Mouse (Mus musculus) frontal cortex, adult 2 months (tissue): Measurements from ENCODE around the gene Madcam1. TPM values are rescaled to one million over a fixed set of nuclear protein-coding genes. Genes with fewer than 3 reads are reported as not detected.

ENCODE experiments used
- DNase-seq, 2 experiments: peaks; one replicate each; pipeline ENCODE4 v3.0.0; 2022; ENCODE audit warnings: low spot score in 1 of 2; ENCODE audit errors: extremely low spot score in 1 of 2
- polyA plus RNA-seq: library from polyadenylated mRNA; depleted of rRNA; stranded (reverse); fragments of >200 nt; gene quantifications from 2 replicates; pipeline ENCODE4 v1.2.3, GENCODE M21; 2012; rRNA removed

The Madcam1 gene
- polyA plus RNA-seq, 1 experiment, result not detected

DNA sequence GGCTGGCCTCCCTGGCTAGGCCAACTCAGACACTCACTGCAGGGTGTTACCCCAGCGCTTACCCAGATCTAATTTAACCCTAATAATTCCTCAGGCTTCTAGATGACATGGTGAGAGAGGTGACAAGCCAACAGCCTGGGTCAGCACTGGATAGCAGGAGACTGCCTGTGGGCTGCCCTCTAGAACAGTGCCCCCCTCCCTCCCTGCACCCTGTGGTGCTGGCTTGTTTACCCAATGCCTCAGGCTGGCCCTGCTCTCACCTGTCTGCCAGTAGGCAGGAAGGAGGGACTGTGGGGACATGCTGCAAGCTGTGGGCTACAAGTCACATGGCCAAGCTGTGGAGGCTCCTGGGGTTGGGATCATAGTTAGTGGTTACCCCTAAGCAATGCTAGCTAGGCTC lies 42.8 kb downstream of the Madcam1 start:
- DNase-seq, result no peak

DNA sequence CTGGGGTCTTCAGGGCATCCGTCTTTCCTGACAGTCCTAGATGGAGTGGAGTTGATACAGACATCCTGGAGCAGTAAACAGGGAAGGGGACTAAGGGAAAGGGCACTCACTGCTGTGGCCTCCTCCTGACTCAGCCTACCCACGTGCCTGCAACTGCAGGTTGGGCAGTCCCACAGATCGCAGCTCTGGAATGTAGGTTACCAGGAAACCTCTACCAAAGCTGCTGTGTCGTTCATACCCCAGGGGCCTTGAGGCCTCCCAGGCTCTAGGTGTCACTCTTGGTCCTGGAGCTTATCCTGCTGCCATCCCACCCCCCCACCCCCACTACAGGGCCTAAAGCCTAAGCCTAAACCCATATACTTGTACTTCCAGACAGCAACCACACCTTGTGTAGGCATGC lies 43.4 kb downstream of the Madcam1 start:
- no peak for DNase-seq

DNA sequence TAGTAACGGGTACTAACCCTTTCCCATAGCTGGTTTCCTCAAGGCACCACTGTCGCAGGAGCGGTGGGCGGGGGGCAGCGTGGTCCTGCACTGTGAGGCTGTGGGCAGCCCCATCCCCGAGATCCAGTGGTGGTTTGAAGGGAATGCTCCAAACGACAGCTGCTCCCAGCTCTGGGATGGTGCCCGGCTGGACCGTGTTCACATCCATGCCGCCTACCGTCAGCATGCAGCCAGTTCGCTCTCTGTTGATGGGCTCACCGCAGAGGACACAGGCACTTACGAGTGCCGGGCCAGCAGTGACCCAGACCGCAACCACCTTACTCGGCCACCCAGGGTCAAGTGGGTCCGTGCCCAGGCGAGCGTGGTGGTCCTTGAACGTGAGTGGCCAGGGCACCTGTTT lies 44.3 kb downstream of the Madcam1 start:
- no peak for DNase-seq

DNA sequence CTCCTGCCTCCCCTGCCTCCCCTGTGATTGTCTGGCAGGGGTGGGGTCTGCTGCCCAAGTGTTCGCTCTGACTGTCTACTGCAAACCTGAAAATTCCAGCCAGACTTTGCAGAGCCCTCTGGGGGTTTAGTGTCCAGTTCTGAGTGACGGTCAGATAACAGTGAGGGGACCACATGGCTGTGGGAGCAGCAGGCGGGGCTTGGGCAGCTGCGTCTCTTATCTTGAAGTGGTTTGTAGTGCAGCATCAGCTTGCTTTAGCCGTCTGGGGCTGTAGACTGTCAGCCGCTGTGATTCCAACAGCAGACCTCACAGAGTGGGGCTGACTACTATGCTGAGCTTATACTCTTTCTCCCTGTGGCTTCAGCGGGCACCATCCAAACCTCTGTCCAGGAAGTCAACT lies 44.9 kb downstream of the Madcam1 start:
- DNase-seq, result no peak

DNA sequence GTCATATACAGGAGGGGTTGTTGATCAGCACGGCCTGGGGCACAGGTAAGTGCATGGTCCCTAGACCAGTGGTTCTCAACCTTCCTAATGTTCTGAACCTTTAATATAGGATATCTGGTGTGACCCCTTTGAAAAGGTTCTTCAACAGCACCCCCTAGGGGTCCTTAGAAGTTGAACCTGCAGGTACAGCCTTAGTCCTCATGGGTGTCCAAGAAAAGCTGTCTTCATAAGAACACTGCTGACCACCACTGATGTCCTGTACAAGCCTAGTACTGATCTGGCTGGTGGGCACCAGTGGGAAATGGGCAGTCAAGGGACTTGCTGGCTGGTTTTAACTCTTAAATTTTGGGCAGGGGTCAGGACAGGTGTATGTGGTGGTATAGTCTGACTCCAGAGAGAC lies 47.7 kb downstream of the Madcam1 start:
- no peak for DNase-seq

DNA sequence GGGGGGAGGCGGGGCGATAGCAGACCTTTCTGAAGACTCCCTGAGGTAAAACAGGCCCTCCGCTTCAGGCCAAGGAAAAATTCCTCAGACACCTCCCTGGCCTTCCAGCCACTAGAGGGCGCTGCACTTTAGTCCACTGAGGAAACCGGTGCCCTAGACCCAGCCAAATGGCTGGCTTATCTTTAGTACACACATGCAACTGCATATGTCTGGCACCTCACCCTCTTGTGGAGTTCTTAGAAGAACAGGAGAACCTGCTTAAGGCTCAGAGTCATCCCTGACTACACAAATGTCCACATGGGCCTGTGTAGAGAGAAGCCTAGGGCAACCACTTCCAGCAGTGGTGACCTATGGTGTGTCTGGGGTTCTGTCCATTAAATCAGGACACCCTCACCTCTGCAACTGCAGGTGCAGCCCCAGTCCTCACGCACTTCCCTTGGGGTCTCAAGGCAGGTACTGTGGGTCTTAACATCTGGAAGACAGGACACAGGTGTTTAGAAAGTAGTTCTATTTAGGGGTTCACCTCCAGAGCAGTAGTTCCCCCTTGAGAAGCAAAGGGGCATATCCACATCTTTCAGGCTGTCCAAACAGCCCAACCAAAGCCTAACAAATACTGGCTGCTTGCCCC lies 48.3 kb downstream of the Madcam1 start:
- DNase-seq, result peak in 1 of 2 experiments; percentile 91

DNA sequence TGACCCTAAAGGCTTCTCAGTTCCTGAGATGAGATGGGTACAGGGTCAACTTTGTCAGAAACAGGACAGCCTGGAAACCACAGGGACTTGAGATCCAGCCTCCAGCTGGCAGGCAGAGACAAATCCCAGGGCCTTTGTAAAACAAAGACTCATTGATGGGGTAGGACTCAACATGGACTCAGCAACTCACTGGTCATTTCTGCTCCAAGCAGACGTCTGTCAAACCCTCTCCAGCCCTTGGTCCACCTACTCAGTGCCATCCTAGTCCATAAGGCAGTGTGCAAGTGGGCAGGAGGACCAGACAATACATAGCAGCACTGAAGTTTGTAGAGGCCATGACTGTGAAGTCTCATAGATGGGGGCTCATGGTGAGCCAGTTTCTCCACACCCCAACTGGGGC lies 48.8 kb downstream of the Madcam1 start:
- DNase-seq, result no peak

DNA sequence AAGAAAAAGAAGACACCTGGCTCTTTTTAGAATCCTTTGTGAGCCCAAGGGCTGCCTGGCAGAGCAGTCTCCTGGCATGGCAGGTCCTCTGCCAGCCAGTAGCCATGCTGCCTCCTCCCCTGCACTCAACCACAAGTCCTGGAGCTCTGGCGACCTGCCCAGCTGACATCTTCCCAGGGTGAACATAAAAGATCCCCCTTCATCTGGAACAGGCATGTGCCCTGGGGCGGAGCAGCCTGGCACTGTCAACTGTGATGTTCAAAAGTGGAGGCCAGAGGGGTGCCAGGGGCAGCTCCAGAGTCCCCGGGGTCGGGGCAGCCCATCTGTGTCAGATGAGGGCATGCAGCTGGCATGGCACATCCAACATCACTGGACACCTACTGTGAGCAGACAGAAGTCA lies 50.6 kb downstream of the Madcam1 start:
- no peak for DNase-seq

DNA sequence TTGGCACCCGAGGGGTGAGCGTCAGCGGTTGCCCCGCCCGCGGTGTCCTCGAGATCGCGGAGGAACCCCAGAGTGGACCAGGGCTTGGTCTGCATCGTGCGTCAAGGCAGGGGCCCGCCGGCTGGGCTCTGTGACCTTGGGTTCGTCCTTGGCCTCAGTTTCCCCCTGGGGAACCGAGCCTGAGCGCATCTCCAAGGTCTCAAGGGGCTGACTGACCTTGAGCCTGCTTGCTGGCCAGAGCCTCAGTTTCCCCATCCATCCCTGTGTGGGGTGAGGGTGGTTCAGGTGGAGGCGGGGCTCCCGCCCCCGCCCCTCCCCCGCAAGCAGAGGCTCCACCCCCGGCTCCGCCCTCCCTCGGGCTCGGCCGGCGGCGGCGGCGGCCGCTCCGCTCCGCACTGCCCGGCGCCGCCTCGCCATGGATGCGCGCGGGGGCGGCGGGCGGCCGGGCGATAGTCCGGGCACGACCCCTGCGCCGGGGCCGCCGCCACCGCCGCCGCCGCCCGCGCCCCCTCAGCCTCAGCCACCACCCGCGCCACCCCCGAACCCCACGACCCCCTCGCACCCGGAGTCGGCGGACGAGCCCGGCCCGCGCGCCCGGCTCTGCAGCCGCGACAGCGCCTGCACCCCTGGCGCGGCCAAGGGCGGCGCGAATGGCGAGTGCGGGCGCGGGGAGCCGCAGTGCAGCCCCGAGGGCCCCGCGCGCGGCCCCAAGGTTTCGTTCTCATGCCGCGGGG lies 52.1 kb downstream of the Madcam1 start, which contains the start of gene Hcn2:
Gene Hcn2, plus strand, starts transcription at position 381 of the 734 bp plus-strand sequence.
- DNase-seq, result no peak

DNA sequence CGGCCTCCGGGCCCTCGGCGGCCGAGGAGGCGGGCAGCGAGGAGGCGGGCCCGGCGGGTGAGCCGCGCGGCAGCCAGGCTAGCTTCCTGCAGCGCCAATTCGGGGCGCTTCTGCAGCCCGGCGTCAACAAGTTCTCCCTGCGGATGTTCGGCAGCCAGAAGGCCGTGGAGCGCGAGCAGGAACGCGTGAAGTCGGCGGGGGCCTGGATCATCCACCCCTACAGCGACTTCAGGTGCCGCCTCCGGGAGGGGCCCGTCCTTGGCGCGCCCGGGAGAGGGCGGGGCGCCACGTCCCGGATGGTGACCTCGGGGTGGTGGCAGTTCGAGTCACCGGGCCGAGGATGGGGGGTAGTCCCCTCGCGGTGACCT lies 52.6 kb downstream of the Madcam1 start:
- DNase-seq, result peak in 1 of 2 experiments; percentile 64

DNA sequence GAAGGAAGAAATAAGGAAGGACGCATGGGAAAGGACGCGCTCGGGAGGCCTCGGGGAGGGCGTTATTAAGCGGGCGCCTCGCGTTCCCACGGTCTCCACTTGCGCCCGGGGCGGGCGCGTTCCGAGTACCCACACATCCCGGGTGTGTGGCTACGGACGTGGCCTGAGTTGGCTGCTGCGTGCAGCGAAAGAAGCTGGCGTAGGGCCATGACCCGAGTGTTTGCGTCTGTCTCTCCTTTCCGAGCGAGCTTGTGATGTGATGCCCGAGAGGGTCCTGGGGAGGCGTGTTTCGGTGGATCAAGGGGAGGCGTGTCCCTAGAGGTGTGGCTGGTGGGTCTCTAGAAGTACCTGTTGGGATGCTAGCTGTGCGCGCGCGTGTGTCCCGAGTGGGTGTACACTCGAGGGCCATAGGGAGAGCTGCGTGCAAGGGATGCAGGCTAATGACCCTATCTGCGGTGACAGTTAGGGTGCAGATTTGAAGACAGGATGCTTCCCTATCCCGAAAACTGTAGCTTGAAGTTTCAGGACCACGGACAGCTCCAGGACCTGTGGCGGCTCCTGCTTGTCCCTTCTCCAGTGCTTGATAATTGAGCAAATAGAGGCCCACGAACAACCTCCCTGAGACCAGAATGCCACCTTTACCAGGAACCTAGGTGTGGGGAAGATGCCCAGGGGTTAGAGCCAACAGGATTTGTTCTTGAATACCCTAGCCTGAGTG lies 53.4 kb downstream of the Madcam1 start:
- no peak for DNase-seq

Other genes starting within 250 kb of the Madcam1 start
- gene Vmn2r83, start 195.8 kb upstream of the Madcam1 start, polyA plus RNA-seq, result not detected in 2 replicates
- 2.6 and 3.5 TPM in 2 replicates for gene Plpp2, start 130.8 kb upstream of the Madcam1 start, polyA plus RNA-seq
- gene Mier2, start 109.4 kb upstream of the Madcam1 start, polyA plus RNA-seq, result 84.8 and 89.0 TPM in 2 replicates
- gene Theg, start 77.2 kb upstream of the Madcam1 start, polyA plus RNA-seq, result 1.1 and 2.0 TPM in 2 replicates
- 9.8 and 11.3 TPM in 2 replicates for gene C2cd4c, start 50.5 kb upstream of the Madcam1 start, polyA plus RNA-seq
- gene Shc2, start 26.6 kb upstream of the Madcam1 start, polyA plus RNA-seq, result 54.1 and 63.1 TPM in 2 replicates
- gene Odf3l2, start 18.8 kb upstream of the Madcam1 start, polyA plus RNA-seq, result 0.22 and 0.25 TPM in 2 replicates
- gene Tpgs1, start 4.8 kb downstream of the Madcam1 start, polyA plus RNA-seq, result 89.4 and 92.3 TPM in 2 replicates
- gene Cdc34, start 17.6 kb downstream of the Madcam1 start, polyA plus RNA-seq, result 96.3 and 111 TPM in 2 replicates
- gene Gzmm, start 24.5 kb downstream of the Madcam1 start, polyA plus RNA-seq, result 1.8 and 2.1 TPM in 2 replicates
- gene Bsg, start 39.9 kb downstream of the Madcam1 start, polyA plus RNA-seq, result 1,126 and 1,227 TPM in 2 replicates
- gene Hcn2, start 52.1 kb downstream of the Madcam1 start, polyA plus RNA-seq, result 119 and 124 TPM in 2 replicates
- 60.7 and 62.2 TPM in 2 replicates for gene Polrmt, start 82.0 kb downstream of the Madcam1 start, polyA plus RNA-seq
- gene Fgf22, start 90.5 kb downstream of the Madcam1 start, polyA plus RNA-seq, result 6.2 and 6.9 TPM in 2 replicates
- 140 and 166 TPM in 2 replicates for gene Rnf126, start 102.4 kb downstream of the Madcam1 start, polyA plus RNA-seq
- gene Fstl3, start 112.7 kb downstream of the Madcam1 start, polyA plus RNA-seq, result 5.6 and 7.0 TPM in 2 replicates
- 1.00 and 1.1 TPM in 2 replicates for gene Prss57, start 126.4 kb downstream of the Madcam1 start, polyA plus RNA-seq
- gene Palm, start 129.0 kb downstream of the Madcam1 start, polyA plus RNA-seq, result 325 and 370 TPM in 2 replicates
- gene Misp, start 156.4 kb downstream of the Madcam1 start, polyA plus RNA-seq, result 0.40 and 0.71 TPM in 2 replicates
- 59.5 and 71.5 TPM in 2 replicates for gene Ptbp1, start 189.9 kb downstream of the Madcam1 start, polyA plus RNA-seq
- 5.8 and 6.7 TPM in 2 replicates for gene Prtn3, start 209.9 kb downstream of the Madcam1 start, polyA plus RNA-seq
- 124 and 134 TPM in 2 replicates for gene Plppr3, start 210.1 kb downstream of the Madcam1 start, polyA plus RNA-seq
- 0.27 TPM in 1 of 2 replicates, not detected in the other for gene Elane, start 221.7 kb downstream of the Madcam1 start, polyA plus RNA-seq
- 1.1 and 3.5 TPM in 2 replicates for gene Cfd, start 226.3 kb downstream of the Madcam1 start, polyA plus RNA-seq
- 75.9 and 80.7 TPM in 2 replicates for gene Med16, start 244.4 kb downstream of the Madcam1 start, polyA plus RNA-seq
- gene Gm26602, start 246.3 kb downstream of the Madcam1 start, polyA plus RNA-seq, result not detected in 2 replicates